Mouse (Mus musculus) kidney, embryonic 16.5 days (tissue): ENCODE measurements around the gene St6galnac5. TPM values are rescaled to one million over a fixed set of nuclear protein-coding genes. Genes with fewer than 3 reads are reported as not detected.
A peak's percentile ranks its signal among the peaks of the same experiment; 100 is the strongest.

Experiments used
- ATAC-seq: fragments of 200-750 bp; cut with Nextera tagmentation; 2 replicates; pipeline ENCODE4 v1.8.0; 2017; ENCODE audit warnings: moderate TSS enrichment; ENCODE audit not compliant: low FRiP score, low TSS enrichment
- H3K27ac ChIP-seq: fragments of 300-500 bp; sonication (generic); 2 replicates; pipeline ENCODE4 v1.5.1; 2014; ENCODE audit warnings: low read length
- H3K27me3 ChIP-seq: fragments of 300-500 bp; sonication (generic); 2 replicates; pipeline ENCODE4 v1.6.1; 2014; ENCODE audit warnings: low read length, control low read depth, mixed read lengths; ENCODE audit not compliant: insufficient read depth
- H3K36me3 ChIP-seq: fragments of 300-500 bp; sonication (generic); 2 replicates; pipeline ENCODE4 v1.6.1; 2014; ENCODE audit warnings: low read length, control low read depth, mixed read lengths; ENCODE audit not compliant: insufficient read depth
- H3K4me1 ChIP-seq: fragments of 300-500 bp; sonication (generic); 2 replicates; pipeline ENCODE4 v1.6.1; 2014; ENCODE audit warnings: low read length, control low read depth, mixed read lengths; ENCODE audit not compliant: insufficient read depth
- H3K4me2 ChIP-seq: fragments of 300-500 bp; sonication (generic); replicated peaks from 2 replicates; pipeline ENCODE4 v1.6.1; 2014; ENCODE audit warnings: low read depth, low read length
- H3K4me3 ChIP-seq: fragments of 300-500 bp; sonication (generic); 2 replicates; pipeline ENCODE4 v1.5.1; 2014; ENCODE audit warnings: mild to moderate bottlenecking, low read length
- H3K9ac ChIP-seq: fragments of 300-500 bp; sonication (generic); replicated peaks from 2 replicates; pipeline ENCODE4 v1.6.1; 2014; ENCODE audit warnings: low read length
- H3K9me3 ChIP-seq: fragments of 300-500 bp; sonication (generic); 2 replicates; pipeline ENCODE4 v1.6.1; 2016; ENCODE audit warnings: low read length, control low read depth
- WGBS: fragments of 180-500 bp; shearing (Covaris S2); extraction: QIAGEN DNeasy Blood & Tissue Kit; methylation state at CpG from one replicate; pipeline ENCODE4 v1.1.7; 2014; 5-methylcytosine and 5-hydroxymethylcytosine counted together
- polyA plus RNA-seq: library from polyadenylated mRNA; unstranded; fragments of >200 nt; fragmentation: Nextera tagmentation; extraction: Ambion mirVana; gene quantifications from 2 replicates; pipeline ENCODE4 v1.2.1, GENCODE M21; 2015

The St6galnac5 gene
- polyA plus RNA-seq, 1 experiment from 2014 or later: 0.85 TPM

- no peaks in the 10 kb centered on the region for H3K9me3 ChIP-seq
- H3K9ac ChIP-seq: no peak overlapping the region
- H3K4me1 ChIP-seq: no peaks in the 10 kb centered on the region
- H3K4me2 ChIP-seq: no peak overlapping the region
- no peak overlapping the region for H3K4me3 ChIP-seq
- H3K27me3 ChIP-seq: no peaks in the 10 kb centered on the region
- H3K27ac ChIP-seq: no peak overlapping the region
- WGBS: 69% methylated on average over 3 of the region's 3 CpGs
- no peaks in the 10 kb centered on the region for H3K36me3 ChIP-seq
- no peak for ATAC-seq
Measured at GRCm38 (mm10) chr3:152831377-152831776, 150.7 kb downstream of the St6galnac5 start.

- Histone ChIP-seq H3K27ac (no peak overlapping the region), H3K9ac (no peak overlapping the region), H3K27me3 (no peaks in the 10 kb centered on the region), H3K9me3 (no peaks in the 10 kb centered on the region), H3K4me2 (no peak overlapping the region), H3K4me3 (no peak overlapping the region), H3K4me1 (no peaks in the 10 kb centered on the region), H3K36me3 (no peaks in the 10 kb centered on the region)
- ATAC-seq: peak; percentile 80
- 45% methylated on average over 14 of the region's 14 CpGs for WGBS
Measured at GRCm38 (mm10) chr3:152821202-152821601, 160.8 kb downstream of the St6galnac5 start.

- Histone ChIP-seq H3K27ac (no peak overlapping the region), H3K36me3 (no peaks in the 10 kb centered on the region), H3K4me1 (no peaks in the 10 kb centered on the region), H3K9me3 (no peaks in the 10 kb centered on the region), H3K4me2 (no peak overlapping the region), H3K4me3 (no peak overlapping the region), H3K27me3 (no peaks in the 10 kb centered on the region), H3K9ac (no peak overlapping the region)
- 76% methylated on average over 3 of the region's 3 CpGs for WGBS
- ATAC-seq: no peak
Measured at GRCm38 (mm10) chr3:152820406-152820805, 161.6 kb downstream of the St6galnac5 start.

- Histone ChIP-seq H3K36me3 (no peaks in the 10 kb centered on the region), H3K4me1 (no peaks in the 10 kb centered on the region), H3K4me3 (no peak overlapping the region), H3K4me2 (no peak overlapping the region), H3K27ac (no peak overlapping the region), H3K9ac (no peak overlapping the region), H3K27me3 (no peaks in the 10 kb centered on the region), H3K9me3 (no peaks in the 10 kb centered on the region)
- WGBS: 86% methylated on average over 5 of the region's 5 CpGs
- no peak for ATAC-seq
Measured at GRCm38 (mm10) chr3:152815110-152815509, 166.9 kb downstream of the St6galnac5 start.

- 80% methylated on average over 4 of the region's 4 CpGs for WGBS
Measured at GRCm38 (mm10) chr3:152813905-152814304, 168.1 kb downstream of the St6galnac5 start.

GRCm38 (mm10) chr3:152799738-152800431, 182.2 kb downstream of the St6galnac5 start:
- Histone ChIP-seq H3K36me3 (no peaks in the 10 kb centered on the region), H3K27ac (no peak overlapping the region), H3K9me3 (peaks cover 4% of the 10 kb centered on the region; the same call in 1 of the 2 replicates), H3K4me1 (no peaks in the 10 kb centered on the region), H3K4me3 (no peak overlapping the region), H3K4me2 (no peak overlapping the region), H3K27me3 (no peaks in the 10 kb centered on the region), H3K9ac (no peak overlapping the region)
- ATAC-seq: 0 out of 2 replicates have a peak, but pooled peaks have one; percentile 39
- WGBS: 79% methylated on average over 9 of the region's 9 CpGs

More at GRCm38 (mm10) chr3:152813905-152814304, 168.1 kb downstream of the St6galnac5 start:
- Histone ChIP-seq H3K9me3 (no peaks in the 10 kb centered on the region), H3K27me3 (no peaks in the 10 kb centered on the region), H3K27ac (no peak overlapping the region), H3K4me1 (no peaks in the 10 kb centered on the region), H3K9ac (no peak overlapping the region), H3K4me2 (no peak overlapping the region), H3K4me3 (no peak overlapping the region), H3K36me3 (no peaks in the 10 kb centered on the region)
- no peak for ATAC-seq

GRCm38 (mm10) chr3:152797354-152797753, 184.7 kb downstream of the St6galnac5 start:
- Histone ChIP-seq H3K4me1 (no peaks in the 10 kb centered on the region), H3K9ac (no peak overlapping the region), H3K27ac (no peak overlapping the region), H3K36me3 (no peaks in the 10 kb centered on the region), H3K4me3 (no peak overlapping the region), H3K27me3 (no peaks in the 10 kb centered on the region), H3K4me2 (no peak overlapping the region), H3K9me3 (peaks cover 4% of the 10 kb centered on the region; the same call in 1 of the 2 replicates)
- 20% methylated on average over 2 of the region's 2 CpGs for WGBS
- no peak for ATAC-seq

- Histone ChIP-seq H3K4me2 (no peak overlapping the region), H3K36me3 (no peaks in the 10 kb centered on the region), H3K9ac (no peak overlapping the region), H3K4me1 (no peaks in the 10 kb centered on the region), H3K27me3 (no peaks in the 10 kb centered on the region), H3K9me3 (peaks cover 4% of the 10 kb centered on the region; the same call in 1 of the 2 replicates), H3K27ac (no peak overlapping the region), H3K4me3 (no peak overlapping the region)
- ATAC-seq: no peak
- 78% methylated on average over 4 of the region's 4 CpGs for WGBS
Measured at GRCm38 (mm10) chr3:152796216-152796615, 185.8 kb downstream of the St6galnac5 start.

- Histone ChIP-seq H3K4me1 (no peaks in the 10 kb centered on the region), H3K27ac (no peak overlapping the region), H3K9ac (no peak overlapping the region), H3K27me3 (no peaks in the 10 kb centered on the region), H3K4me2 (no peak overlapping the region), H3K36me3 (no peaks in the 10 kb centered on the region), H3K9me3 (no peaks in the 10 kb centered on the region), H3K4me3 (no peak overlapping the region)
- no peak for ATAC-seq
- WGBS: 80% methylated on average over 4 of the region's 4 CpGs
Measured at GRCm38 (mm10) chr3:152793006-152793405, 189.0 kb downstream of the St6galnac5 start.

- H3K4me3 ChIP-seq: no peak overlapping the region
- WGBS: 87% methylated on average over 5 of the region's 5 CpGs
- H3K9ac ChIP-seq: no peak overlapping the region
- H3K27me3 ChIP-seq: no peaks in the 10 kb centered on the region
- H3K36me3 ChIP-seq: no peaks in the 10 kb centered on the region
- no peak for ATAC-seq
- no peak overlapping the region for H3K27ac ChIP-seq
- H3K4me1 ChIP-seq: no peaks in the 10 kb centered on the region
- no peaks in the 10 kb centered on the region for H3K9me3 ChIP-seq
- H3K4me2 ChIP-seq: no peak overlapping the region
Measured at GRCm38 (mm10) chr3:152792601-152793000, 189.4 kb downstream of the St6galnac5 start.
